Mouse (Mus musculus) embryonic fibroblast, embryonic 13.5 days (primary cell): Measurements from ENCODE around the gene Hist1h1c. TPM values are rescaled to one million over a fixed set of nuclear protein-coding genes. Genes with fewer than 3 reads are reported as not detected.
A peak's percentile ranks its signal among the peaks of the same experiment; 100 is the strongest.
"Not testable (repeated sequence)": the region's sequence is repeated elsewhere in the genome, so short reads cannot be mapped to it uniquely, and the experiment has no call there.

Source experiments
- H3K27ac ChIP-seq: 2 replicates; pipeline ENCODE4 v1.5.1; 2012; ENCODE audit warnings: low read length, control low read depth, inconsistent platforms; ENCODE audit not compliant: insufficient read depth
- H3K4me1 ChIP-seq: 2 replicates; pipeline ENCODE4 v1.6.1; 2011; ENCODE audit warnings: low read length; ENCODE audit not compliant: control insufficient read depth, insufficient read depth
- H3K4me3 ChIP-seq: 2 replicates; pipeline ENCODE4 v1.5.1; 2011; ENCODE audit warnings: mild to moderate bottlenecking, control low read depth, low read length; ENCODE audit not compliant: insufficient read depth
- CTCF ChIP-seq: IDR thresholded peaks from 2 replicates; pipeline ENCODE4 v1.5.1; 2011; ENCODE audit warnings: mild to moderate bottlenecking, control low read depth, low read length, moderate library complexity, borderline replicate concordance; ENCODE audit not compliant: insufficient read depth
- POLR2A ChIP-seq: IDR thresholded peaks from 2 replicates; pipeline ENCODE4 v1.6.1; 2011; ENCODE audit warnings: low read depth, mild to moderate bottlenecking, control low read depth, low read length, moderate library complexity
- polyA plus RNA-seq: library from polyadenylated mRNA; stranded (reverse); fragments of >200 nt; gene quantifications from 2 replicates; pipeline ENCODE4 v1.2.4, GENCODE M21; 2011; ENCODE audit warnings: low read depth; ENCODE audit not compliant: missing spikeins, insufficient read length

The Hist1h1c gene
- polyA plus RNA-seq, 1 experiment = 69.4 TPM

GRCm38 (mm10) chr13:23751478-23751956, 12.9 kb downstream of the Hist1h1c start:
- Histone ChIP-seq H3K4me1 (peaks cover 6% of the 10 kb centered on the region), H3K27ac (peak overlapping the region; percentile 87), H3K4me3 (peak overlapping the region; percentile 36)
- no peak for TF ChIP-seq CTCF
- no peak; the same call in 1 of the 2 replicates for TF ChIP-seq POLR2A

GRCm38 (mm10) chr13:23752067-23752741, 13.6 kb downstream of the Hist1h1c start, which contains the start of gene Hist1h3b:
Hist1h3b (plus strand) TSS chr13:23752267.
- peak; percentile 82 for TF ChIP-seq POLR2A
- H3K27ac ChIP-seq = peak within 1 kb of the TSS; percentile 87
- H3K4me3 ChIP-seq = peak within 1 kb of the TSS; percentile 37
- not testable (repeated sequence) for H3K4me1 ChIP-seq

- Histone ChIP-seq H3K4me3 (peak overlapping the region; percentile 37), H3K4me1 (peaks cover 6% of the 10 kb centered on the region), H3K27ac (peak overlapping the region; percentile 69)
- TF ChIP-seq POLR2A = no peak
- TF ChIP-seq CTCF = no peak
Measured at GRCm38 (mm10) chr13:23752742-23753172, 14.1 kb downstream of the Hist1h1c start.

- H3K27ac ChIP-seq = no peak overlapping the region
- TF ChIP-seq POLR2A (no peak), CTCF (no peak)
- peaks cover 6% of the 10 kb centered on the region for H3K4me1 ChIP-seq
- no peak overlapping the region for H3K4me3 ChIP-seq
Measured at GRCm38 (mm10) chr13:23753314-23754078, 14.9 kb downstream of the Hist1h1c start.

- H3K4me3 ChIP-seq = no peak overlapping the region
- TF ChIP-seq CTCF (no peak), POLR2A (no peak)
- H3K4me1 ChIP-seq = peaks cover under 1% of the 10 kb centered on the region; the same call in 1 of the 2 replicates
- no peak overlapping the region for H3K27ac ChIP-seq
Measured at GRCm38 (mm10) chr13:23755000-23755399, 16.4 kb downstream of the Hist1h1c start.

GRCm38 (mm10) chr13:23756790-23757189, 18.2 kb downstream of the Hist1h1c start, which contains the start of gene Hist1h4b:
Hist1h4b (plus strand) TSS chr13:23757013.
- TF ChIP-seq POLR2A = peak; percentile 97
- no peak for TF ChIP-seq CTCF

GRCm38 (mm10) chr13:23757211-23757773, 18.7 kb downstream of the Hist1h1c start:
- peak overlapping the region; percentile 34 for H3K4me3 ChIP-seq
- peak overlapping the region; percentile 82 for H3K27ac ChIP-seq
- TF ChIP-seq POLR2A (peak; percentile 72; the same call in 1 of the 2 replicates), CTCF (no peak)
- no peaks in the 10 kb centered on the region for H3K4me1 ChIP-seq

More at GRCm38 (mm10) chr13:23756790-23757189, 18.2 kb downstream of the Hist1h1c start, which contains the start of gene Hist1h4b:
- Histone ChIP-seq H3K27ac (peak within 1 kb of the TSS; percentile 82), H3K4me1 (no peaks in the 10 kb centered on the region), H3K4me3 (peak within 1 kb of the TSS; percentile 34)

- TF ChIP-seq POLR2A = 0 out of 2 replicates have a peak, but pooled peaks have one; percentile 28
- TF ChIP-seq CTCF = no peak
- H3K4me3 ChIP-seq = no peak overlapping the region
- no peak overlapping the region for H3K27ac ChIP-seq
- H3K4me1 ChIP-seq = no peaks in the 10 kb centered on the region
Measured at GRCm38 (mm10) chr13:23757921-23758320, 19.3 kb downstream of the Hist1h1c start.

GRCm38 (mm10) chr13:23759251-23759771, 20.7 kb downstream of the Hist1h1c start:
- no peaks in the 10 kb centered on the region for H3K4me1 ChIP-seq
- H3K27ac ChIP-seq = no peak overlapping the region
- H3K4me3 ChIP-seq = no peak overlapping the region
- TF ChIP-seq POLR2A = no peak
- TF ChIP-seq CTCF = no peak
